In genomic region chr13:12257391-12258380, GRCm38 (mm10) we compare ENCODE assay signal across 1 mouse cellular context.
TF ChIP-seq lines count a peak whose summit lies in the region.

Gene Mtr (minus strand): TSS chr13:12258113.

TF ChIP-seq in CH12.LX, 34 proteins besides CTCF, POLR2A, EP300 and RAD21 (continued from another document):
- TF ChIP-seq KAT2A (IDR thresholded peaks at IDR 0.05; ENCODE audit: insufficient replicate concordance, low read length): peak; percentile 94
- TF ChIP-seq BHLHE40 (IDR thresholded peaks at IDR 0.05; ENCODE audit: low read depth, low read length): no peak
- TF ChIP-seq TCF12 (IDR thresholded peaks at IDR 0.05; ENCODE audit: low read depth, low read length): peak; percentile 85
- TF ChIP-seq CHD2 (IDR thresholded peaks at IDR 0.05; ENCODE audit: low read length): peak; percentile 83
